Mouse (Mus musculus): ENCODE measurements at regions not wholly inside any gene's neighbourhood (a gene's known extent, or its start where the extent isn't known, plus 50 kb on each side); places are given as distances from the start of the nearest gene placed in this dataset.

- peak; percentile 98 to 100 for ATAC-seq (replicated peaks in 1 of 2; ENCODE audit: insufficient read depth in 1 of 2, low FRiP score in 2 of 2, low TSS enrichment in 1 of 2, low read depth in 1 of 2, poor library complexity in 2 of 2, severe bottlenecking in 2 of 2)
Measured at GRCm38 (mm10) chr17:52448701-52449100, 153.8 kb upstream of the Kcnh8 start.

- ATAC-seq (replicated peaks in 1 of 2; ENCODE audit: insufficient read depth in 1 of 2, low FRiP score in 2 of 2, low TSS enrichment in 1 of 2, low read depth in 1 of 2, poor library complexity in 2 of 2, severe bottlenecking in 2 of 2) = no peak
Measured at GRCm38 (mm10) chr17:52459303-52459996, 143.1 kb upstream of the Kcnh8 start.

GRCm38 (mm10) chr17:52459997-52460387, 142.5 kb upstream of the Kcnh8 start:
- ATAC-seq (replicated peaks in 1 of 2; ENCODE audit: insufficient read depth in 1 of 2, low FRiP score in 2 of 2, low TSS enrichment in 1 of 2, low read depth in 1 of 2, poor library complexity in 2 of 2, severe bottlenecking in 2 of 2) = no peak

- no peak for ATAC-seq (replicated peaks in 1 of 2; ENCODE audit: insufficient read depth in 1 of 2, low FRiP score in 2 of 2, low TSS enrichment in 1 of 2, low read depth in 1 of 2, poor library complexity in 2 of 2, severe bottlenecking in 2 of 2)
Measured at GRCm38 (mm10) chr17:52461264-52461663, 141.2 kb upstream of the Kcnh8 start.

GRCm38 (mm10) chr17:52461709-52462141, 140.8 kb upstream of the Kcnh8 start:
- peak; percentile 39 to 46; a peak in 2 of 4 replicates for ATAC-seq (replicated peaks in 1 of 2; ENCODE audit: insufficient read depth in 1 of 2, low FRiP score in 2 of 2, low TSS enrichment in 1 of 2, low read depth in 1 of 2, poor library complexity in 2 of 2, severe bottlenecking in 2 of 2)

- no peak for ATAC-seq (replicated peaks in 1 of 2; ENCODE audit: insufficient read depth in 1 of 2, low FRiP score in 2 of 2, low TSS enrichment in 1 of 2, low read depth in 1 of 2, poor library complexity in 2 of 2, severe bottlenecking in 2 of 2)
Measured at GRCm38 (mm10) chr17:52462361-52462760, 140.1 kb upstream of the Kcnh8 start.

- ATAC-seq (replicated peaks in 1 of 2; ENCODE audit: insufficient read depth in 1 of 2, low FRiP score in 2 of 2, low TSS enrichment in 1 of 2, low read depth in 1 of 2, poor library complexity in 2 of 2, severe bottlenecking in 2 of 2) = no peak
Measured at GRCm38 (mm10) chr17:52468464-52468863, 134.0 kb upstream of the Kcnh8 start.

- no peak for ATAC-seq (replicated peaks in 1 of 2; ENCODE audit: insufficient read depth in 1 of 2, low FRiP score in 2 of 2, low TSS enrichment in 1 of 2, low read depth in 1 of 2, poor library complexity in 2 of 2, severe bottlenecking in 2 of 2)
Measured at GRCm38 (mm10) chr17:52479327-52480086, 123.0 kb upstream of the Kcnh8 start.

- ATAC-seq (replicated peaks in 1 of 2; ENCODE audit: insufficient read depth in 1 of 2, low FRiP score in 2 of 2, low TSS enrichment in 1 of 2, low read depth in 1 of 2, poor library complexity in 2 of 2, severe bottlenecking in 2 of 2) = no peak
Measured at GRCm38 (mm10) chr17:52480087-52480638, 122.3 kb upstream of the Kcnh8 start.

GRCm38 (mm10) chr17:52506760-52507159, 95.7 kb upstream of the Kcnh8 start:
- no peak for ATAC-seq (replicated peaks in 1 of 2; ENCODE audit: insufficient read depth in 1 of 2, low FRiP score in 2 of 2, low TSS enrichment in 1 of 2, low read depth in 1 of 2, poor library complexity in 2 of 2, severe bottlenecking in 2 of 2)

GRCm38 (mm10) chr17:52530260-52530659, 72.2 kb upstream of the Kcnh8 start:
- no peak for ATAC-seq (replicated peaks in 1 of 2; ENCODE audit: insufficient read depth in 1 of 2, low FRiP score in 2 of 2, low TSS enrichment in 1 of 2, low read depth in 1 of 2, poor library complexity in 2 of 2, severe bottlenecking in 2 of 2)

All from hematopoietic stem cell, adult 5-6 weeks (primary cell).